Mouse (Mus musculus) megakaryocyte, embryonic 14.5 days (primary cell): ENCODE data around the gene Wfs1.

Source experiments
- FLI1 ChIP-seq: IDR thresholded peaks from 2 replicates; pipeline ENCODE4 v1.6.1; 2012; ENCODE audit warnings: low read length, inconsistent platforms, mixed read lengths
- GATA1 ChIP-seq: IDR thresholded peaks from 3 replicates; pipeline ENCODE4 v1.6.1; 2012; ENCODE audit warnings: mixed read lengths, low read length, inconsistent platforms, borderline replicate concordance

DNA sequence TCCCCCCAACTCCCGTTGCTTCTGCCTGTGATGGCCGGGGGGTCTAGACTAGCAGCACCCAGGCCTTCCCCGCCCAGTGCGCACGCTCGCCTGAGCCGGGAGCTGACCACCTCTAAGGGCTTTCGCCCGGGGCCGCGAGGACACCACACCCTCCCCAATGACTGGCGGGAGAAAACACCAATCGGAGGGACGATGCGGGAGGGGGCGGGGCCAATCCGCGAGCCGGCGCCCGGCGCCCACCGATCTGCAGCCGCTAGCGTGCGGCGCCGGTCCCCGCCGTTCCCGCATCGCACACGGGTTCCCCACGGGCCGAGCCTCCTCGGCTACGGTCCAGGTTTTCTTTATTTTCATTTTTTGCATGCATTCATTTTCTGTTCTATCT lies 39.1 kb upstream of the Wfs1 start:
- TF ChIP-seq GATA1 = no peak
- TF ChIP-seq FLI1 = no peak
